ENCODE assay signal across 10 mouse cellular contexts in genomic region chr19:42019011-42019522, GRCm38 (mm10). TPM values are rescaled to one million over a fixed set of nuclear protein-coding genes. Genes with fewer than 3 reads are reported as not detected.
DNase-seq lines count a peak whose midpoint lies in the region; ATAC-seq lines count a peak whose summit lies in the region.
"Had no signal": no experiment of that assay in that cellular context is flagged by ENCODE, and none has a peak within 500 bp of the region (broad histone marks: within the 10 kb centered on the region; RNA-seq: fewer than 3 reads in every experiment).

No protein-coding gene starts in this region.

- ATAC-seq in midbrain, embryonic 12.5 days (ENCODE audit: low FRiP score, low read depth), result no peak
- ATAC-seq in midbrain, embryonic 16.5 days, result no peak
- ATAC-seq in limb, embryonic 13.5 days (ENCODE audit: low FRiP score, low read depth), result no peak
- no peak for ATAC-seq in frontal cortex, adult (ENCODE audit: low TSS enrichment)

- 0 out of 2 replicates have a peak overlapping the region, but pooled peaks have one; percentile 20 for H3K27ac ChIP-seq in midbrain, embryonic 12.5 days (replicated peaks)
- H3K27ac ChIP-seq in midbrain, embryonic 16.5 days (ENCODE audit: low read length), result no peak overlapping the region
- H3K27ac ChIP-seq in limb, embryonic 13.5 days, result peak overlapping the region; percentile 61; the same call in 1 of the 2 replicates
- H3K27ac ChIP-seq: hindbrain, embryonic 15.5 days had no signal

- no peaks in the 10 kb centered on the region for H3K36me3 ChIP-seq in midbrain, embryonic 12.5 days
- no peaks in the 10 kb centered on the region for H3K36me3 ChIP-seq in midbrain, embryonic 16.5 days (ENCODE audit: control insufficient read depth, insufficient read depth, low read length)
- no peaks in the 10 kb centered on the region for H3K36me3 ChIP-seq in limb, embryonic 13.5 days
- H3K36me3 ChIP-seq: hindbrain, embryonic 15.5 days had no signal

- intact Hi-C loops in heart, postnatal 14 days (cut with DNase I), result no loop called here

- no peak overlapping the region for H3K9ac ChIP-seq in midbrain, embryonic 12.5 days (replicated peaks)
- H3K9ac ChIP-seq in midbrain, embryonic 16.5 days (ENCODE audit: low read depth, low read length), result no peak overlapping the region
- no peak overlapping the region for H3K9ac ChIP-seq in limb, embryonic 13.5 days
- H3K9ac ChIP-seq: hindbrain, embryonic 15.5 days had no signal

- DNase-seq in heart, adult 11 months, result peak; percentile 92
- DNase-seq in heart, postnatal 14 days, result no peak
- DNase-seq in thymus, postnatal 36 days, result peak; percentile 32 to 52
- no peak for DNase-seq in urinary bladder, postnatal 25 days (ENCODE audit: low spot score)
- DNase-seq: lung, postnatal 36 days had no signal

- H3K4me2 ChIP-seq in midbrain, embryonic 12.5 days (replicated peaks), result no peak overlapping the region
- no peak overlapping the region for H3K4me2 ChIP-seq in midbrain, embryonic 16.5 days (ENCODE audit: low read length)
- no peak overlapping the region for H3K4me2 ChIP-seq in limb, embryonic 13.5 days (replicated peaks)
- H3K4me2 ChIP-seq: hindbrain, embryonic 15.5 days had no signal

- H3K9me3 ChIP-seq in midbrain, embryonic 12.5 days, result no peaks in the 10 kb centered on the region
- H3K9me3 ChIP-seq in midbrain, embryonic 16.5 days (replicated peaks; ENCODE audit: control insufficient read depth, low read length, poor library complexity, severe bottlenecking), result no peaks in the 10 kb centered on the region
- no peaks in the 10 kb centered on the region for H3K9me3 ChIP-seq in limb, embryonic 13.5 days
- H3K9me3 ChIP-seq: hindbrain, embryonic 15.5 days had no signal

- no peak overlapping the region for H3K4me3 ChIP-seq in midbrain, embryonic 12.5 days
- no peak overlapping the region for H3K4me3 ChIP-seq in midbrain, embryonic 16.5 days (ENCODE audit: low read depth, low read length)
- H3K4me3 ChIP-seq in limb, embryonic 13.5 days, result no peak overlapping the region
- H3K4me3 ChIP-seq: hindbrain, embryonic 15.5 days had no signal

- peaks cover 4% of the 10 kb centered on the region; the same call in 1 of the 2 replicates for H3K4me1 ChIP-seq in midbrain, embryonic 12.5 days
- H3K4me1 ChIP-seq in midbrain, embryonic 16.5 days (ENCODE audit: control insufficient read depth, insufficient read depth, low read length), result no peaks in the 10 kb centered on the region
- H3K4me1 ChIP-seq in limb, embryonic 13.5 days, result peaks cover 57% of the 10 kb centered on the region

- H3K27me3 ChIP-seq in midbrain, embryonic 12.5 days, result no peaks in the 10 kb centered on the region
- H3K27me3 ChIP-seq in midbrain, embryonic 16.5 days (ENCODE audit: control insufficient read depth, insufficient read depth, low read depth, low read length), result no peaks in the 10 kb centered on the region
- no peaks in the 10 kb centered on the region for H3K27me3 ChIP-seq in limb, embryonic 13.5 days
- H3K27me3 ChIP-seq: hindbrain, embryonic 15.5 days had no signal

- 40% methylated on average over 4 of the region's 4 CpGs for whole genome bisulfite sequencing in midbrain, embryonic 12.5 days
- WGBS in midbrain, embryonic 16.5 days, result 37% methylated on average over 4 of the region's 4 CpGs
- WGBS in limb, embryonic 13.5 days, result 40% methylated on average over 4 of the region's 4 CpGs

RNA-seq across cellular contexts. Expression of gene Ankrd2, which starts 16.7 kb away (rescaled TPM):
- not detected for total RNA-seq in heart, postnatal 14 days (2021)
- polyA plus RNA-seq in midbrain, embryonic 12.5 days (2016; fragmentation: Nextera tagmentation; extraction: Ambion mirVana), result not detected in 2 replicates
- polyA plus RNA-seq in midbrain, embryonic 16.5 days (2015; fragmentation: Nextera tagmentation; extraction: Ambion mirVana), result 0.71 and 0.94 TPM in 2 replicates
- 0.22 and 0.57 TPM in 2 replicates for polyA plus RNA-seq in limb, embryonic 13.5 days (2015; fragmentation: Nextera tagmentation; extraction: Ambion mirVana)

RNA-seq across cellular contexts. Expression of gene Hoga1, which starts 26.3 kb away (rescaled TPM):
- 1 to 10 TPM; 1.4 to 2.3 TPM for total RNA-seq in heart, postnatal 14 days (2021)
- 0.98 and 1.3 TPM in 2 replicates for polyA plus RNA-seq in midbrain, embryonic 12.5 days (2016; fragmentation: Nextera tagmentation; extraction: Ambion mirVana)
- polyA plus RNA-seq in midbrain, embryonic 16.5 days (2015; fragmentation: Nextera tagmentation; extraction: Ambion mirVana), result 1.6 and 1.7 TPM in 2 replicates
- 1.6 and 1.7 TPM in 2 replicates for polyA plus RNA-seq in limb, embryonic 13.5 days (2015; fragmentation: Nextera tagmentation; extraction: Ambion mirVana)

RNA-seq across cellular contexts. Expression of gene 4933411K16Rik, which starts 33.0 kb away (rescaled TPM):
- total RNA-seq in heart, postnatal 14 days (2021), result under 1 TPM in 1 of 2 experiments, not detected in 1; 0.32 TPM
- polyA plus RNA-seq in midbrain, embryonic 12.5 days (2016; fragmentation: Nextera tagmentation; extraction: Ambion mirVana), result not detected in 2 replicates
- polyA plus RNA-seq in midbrain, embryonic 16.5 days (2015; fragmentation: Nextera tagmentation; extraction: Ambion mirVana), result not detected in 2 replicates
- 0.17 TPM in 1 of 2 replicates, not detected in the other for polyA plus RNA-seq in limb, embryonic 13.5 days (2015; fragmentation: Nextera tagmentation; extraction: Ambion mirVana)

RNA-seq across cellular contexts. Expression of gene Ubtd1, which starts 37.5 kb away (rescaled TPM):
- 10 to 100 TPM; 25.9 to 28.0 TPM for total RNA-seq in heart, postnatal 14 days (2021)
- polyA plus RNA-seq in midbrain, embryonic 12.5 days (2016; fragmentation: Nextera tagmentation; extraction: Ambion mirVana), result 11.2 and 12.0 TPM in 2 replicates
- 9.1 and 10.1 TPM in 2 replicates for polyA plus RNA-seq in midbrain, embryonic 16.5 days (2015; fragmentation: Nextera tagmentation; extraction: Ambion mirVana)
- 23.4 and 23.8 TPM in 2 replicates for polyA plus RNA-seq in limb, embryonic 13.5 days (2015; fragmentation: Nextera tagmentation; extraction: Ambion mirVana)

RNA-seq across cellular contexts. Expression of gene Mms19, which starts 38.1 kb away (rescaled TPM):
- total RNA-seq in heart, postnatal 14 days (2021), result 10 to 100 TPM; 16.7 to 21.2 TPM
- 35.5 and 37.8 TPM in 2 replicates for polyA plus RNA-seq in midbrain, embryonic 12.5 days (2016; fragmentation: Nextera tagmentation; extraction: Ambion mirVana)
- 27.0 and 31.9 TPM in 2 replicates for polyA plus RNA-seq in midbrain, embryonic 16.5 days (2015; fragmentation: Nextera tagmentation; extraction: Ambion mirVana)
- 40.1 and 43.9 TPM in 2 replicates for polyA plus RNA-seq in limb, embryonic 13.5 days (2015; fragmentation: Nextera tagmentation; extraction: Ambion mirVana)

Comparison
In these comparisons a context has a peak if more than half of its experiments do, and no peak if none do; other contexts are left out.
1. DNase-seq: peak in heart, adult 11 months (single experiment) and thymus, postnatal 36 days (2 of 2); none in heart, postnatal 14 days (0 of 2) and urinary bladder, postnatal 25 days (single experiment).